Mouse (Mus musculus) hindbrain, embryonic 15.5 days (tissue): Measurements from ENCODE around the gene Xylt1. TPM values are rescaled to one million over a fixed set of nuclear protein-coding genes. Genes with fewer than 3 reads are reported as not detected.

ENCODE experiments used
- ATAC-seq: fragments of 200-750 bp; cut with Nextera tagmentation; 2 replicates; pipeline ENCODE4 v1.8.0; 2017; ENCODE audit warnings: low read depth, moderate number of reproducible peaks, moderate TSS enrichment; ENCODE audit not compliant: low FRiP score
- H3K27ac ChIP-seq: fragments of 300-500 bp; sonication (generic); replicated peaks from 2 replicates; pipeline ENCODE4 v1.5.1; 2015; ENCODE audit warnings: mild to moderate bottlenecking, inconsistent platforms
- H3K27me3 ChIP-seq: fragments of 300-500 bp; sonication (generic); 2 replicates; pipeline ENCODE4 v1.6.1; 2015; ENCODE audit warnings: control low read depth, inconsistent platforms
- H3K36me3 ChIP-seq: fragments of 300-500 bp; sonication (generic); 2 replicates; pipeline ENCODE4 v1.6.1; 2015; ENCODE audit warnings: control low read depth, inconsistent platforms
- H3K4me1 ChIP-seq: fragments of 300-500 bp; sonication (generic); replicated peaks from 2 replicates; pipeline ENCODE4 v1.6.1; 2015; ENCODE audit warnings: control low read depth, inconsistent platforms
- H3K4me2 ChIP-seq: fragments of 300-500 bp; sonication (generic); 2 replicates; pipeline ENCODE4 v1.6.1; 2015; ENCODE audit warnings: moderate library complexity, mild to moderate bottlenecking, inconsistent platforms
- H3K4me3 ChIP-seq: fragments of 300-500 bp; sonication (generic); 2 replicates; pipeline ENCODE4 v1.5.1; 2015; ENCODE audit warnings: mild to moderate bottlenecking, inconsistent platforms
- H3K9ac ChIP-seq: fragments of 300-500 bp; sonication (generic); 2 replicates; pipeline ENCODE4 v1.6.1; 2015; ENCODE audit warnings: inconsistent platforms
- H3K9me3 ChIP-seq: fragments of 300-500 bp; sonication (generic); 2 replicates; pipeline ENCODE4 v1.6.1; 2016; ENCODE audit warnings: control low read depth, inconsistent platforms
- WGBS: fragments of 180-500 bp; shearing (Covaris S2); methylation state at CpG from one replicate; pipeline ENCODE4 v1.1.7; 2015; 5-methylcytosine and 5-hydroxymethylcytosine counted together
- polyA plus RNA-seq: library from polyadenylated mRNA; unstranded; fragments of >200 nt; fragmentation: Nextera tagmentation; extraction: Ambion mirVana; gene quantifications from 2 replicates; pipeline ENCODE4 v1.2.1, GENCODE M21; 2015

Xylt1 gene
- polyA plus RNA-seq, 1 experiment from 2014 or later, result 4.0 TPM

DNA sequence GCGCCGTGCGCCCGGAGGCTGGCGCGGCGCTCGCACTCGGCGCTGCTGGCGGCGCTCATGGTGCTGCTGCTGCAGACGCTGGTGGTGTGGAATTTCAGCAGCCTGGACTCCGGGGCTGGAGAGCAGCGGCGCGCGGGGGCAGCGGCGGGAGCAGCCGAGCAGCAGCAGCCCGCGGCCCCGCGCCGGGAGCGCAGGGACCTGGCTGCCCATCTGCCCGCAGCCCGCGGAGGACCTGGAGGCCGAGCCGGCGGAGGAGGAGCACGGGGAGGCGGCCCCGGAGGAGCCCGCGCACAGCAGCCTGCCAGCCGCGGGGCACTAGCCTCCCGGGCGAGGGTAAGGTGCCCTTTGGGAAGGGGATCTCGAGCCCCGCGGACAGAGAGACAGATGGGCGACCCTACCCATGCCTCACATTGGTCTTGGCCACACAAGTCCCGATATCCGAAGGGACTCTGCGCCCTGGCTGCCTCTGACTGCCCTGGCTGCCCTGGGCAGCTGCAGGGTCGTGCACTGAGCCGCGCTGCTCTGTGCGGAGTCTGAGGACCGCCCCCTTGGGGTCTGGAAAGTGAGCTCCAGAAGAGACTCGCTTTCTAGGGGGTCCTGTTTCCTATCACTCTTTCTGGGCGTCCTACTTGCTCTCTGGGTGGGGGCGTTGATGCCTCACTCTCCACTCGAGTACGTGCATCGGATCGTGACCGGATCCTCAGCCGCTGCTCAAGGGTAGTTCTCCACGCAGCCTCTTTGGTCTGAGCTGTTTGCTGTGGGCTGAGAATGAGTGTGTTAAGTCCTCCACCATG is 606 bp downstream of the Xylt1 start:
- peak overlapping the region; percentile 73 for H3K4me2 ChIP-seq
- peak; percentile 71 for ATAC-seq
- H3K9ac ChIP-seq, result peak overlapping the region; percentile 87
- H3K27ac ChIP-seq, result peak overlapping the region; percentile 84
- WGBS, result under 1% methylated on average over 62 of the region's 64 CpGs
- H3K9me3 ChIP-seq, result no peaks in the 10 kb centered on the region
- no peaks in the 10 kb centered on the region for H3K27me3 ChIP-seq
- no peaks in the 10 kb centered on the region for H3K36me3 ChIP-seq
- peak overlapping the region; percentile 86 for H3K4me3 ChIP-seq
- peaks cover 29% of the 10 kb centered on the region for H3K4me1 ChIP-seq

DNA sequence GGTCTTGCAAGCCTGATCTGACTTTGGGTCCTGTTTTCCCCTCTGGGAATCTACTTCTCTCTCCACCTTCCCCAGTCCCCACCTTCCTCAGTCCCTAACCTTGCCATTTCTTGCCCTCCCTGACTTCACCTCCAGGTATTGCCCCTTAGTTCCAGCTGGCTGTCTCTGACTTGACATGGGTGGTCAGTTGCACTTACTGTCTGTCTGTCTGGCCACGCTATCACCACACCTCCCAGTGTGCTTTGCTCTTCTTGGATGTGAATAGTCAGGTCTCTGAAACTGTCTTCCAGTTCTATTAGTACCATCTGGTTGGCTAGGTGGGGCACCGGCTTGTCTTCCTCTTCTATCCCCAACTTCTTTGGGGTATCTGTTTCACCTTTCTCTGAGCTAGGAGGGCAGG is 1.2 kb downstream of the Xylt1 start:
- peak overlapping the region; percentile 73 for H3K4me2 ChIP-seq
- peak overlapping the region; percentile 87 for H3K9ac ChIP-seq
- H3K4me1 ChIP-seq, result peaks cover 29% of the 10 kb centered on the region
- H3K9me3 ChIP-seq, result no peaks in the 10 kb centered on the region
- no peaks in the 10 kb centered on the region for H3K36me3 ChIP-seq
- ATAC-seq, result no peak
- peak overlapping the region; percentile 86 for H3K4me3 ChIP-seq
- WGBS, result 24% methylated on average over 2 of the region's 2 CpGs
- H3K27me3 ChIP-seq, result no peaks in the 10 kb centered on the region
- H3K27ac ChIP-seq, result peak overlapping the region; percentile 84

- Histone ChIP-seq H3K4me2 (peak overlapping the region; percentile 73), H3K27me3 (no peaks in the 10 kb centered on the region), H3K27ac (no peak overlapping the region), H3K4me1 (peaks cover 29% of the 10 kb centered on the region), H3K9ac (0 out of 2 replicates have a peak overlapping the region, but pooled peaks have one; percentile 87), H3K9me3 (no peaks in the 10 kb centered on the region), H3K4me3 (peak overlapping the region; percentile 86), H3K36me3 (no peaks in the 10 kb centered on the region)
- 69% methylated on average over 7 of the region's 7 CpGs for WGBS
- peak; percentile 51 for ATAC-seq
Observed at GRCm38 (mm10) chr7:117383147-117383940, 2.6 kb downstream of the Xylt1 start.

- H3K4me2 ChIP-seq, result peak overlapping the region; percentile 2; the same call in 1 of the 2 replicates
Observed at GRCm38 (mm10) chr7:117386376-117386775, 5.6 kb downstream of the Xylt1 start.

GRCm38 (mm10) chr7:117388284-117388988 is 7.7 kb downstream of the Xylt1 start:
- H3K9ac ChIP-seq, result no peak overlapping the region
- no peak for ATAC-seq
- no peaks in the 10 kb centered on the region for H3K9me3 ChIP-seq
- H3K27me3 ChIP-seq, result no peaks in the 10 kb centered on the region
- H3K27ac ChIP-seq, result no peak overlapping the region
- peaks cover 9% of the 10 kb centered on the region; the same call in 1 of the 2 replicates for H3K4me1 ChIP-seq
- no peak overlapping the region for H3K4me2 ChIP-seq
- WGBS, result 91% methylated on average over 9 of the region's 9 CpGs
- H3K36me3 ChIP-seq, result no peaks in the 10 kb centered on the region
- H3K4me3 ChIP-seq, result no peak overlapping the region

More at GRCm38 (mm10) chr7:117386376-117386775, 5.6 kb downstream of the Xylt1 start:
- Histone ChIP-seq H3K4me1 (peaks cover 23% of the 10 kb centered on the region), H3K36me3 (no peaks in the 10 kb centered on the region), H3K9ac (no peak overlapping the region), H3K27me3 (no peaks in the 10 kb centered on the region), H3K27ac (no peak overlapping the region), H3K9me3 (no peaks in the 10 kb centered on the region), H3K4me3 (no peak overlapping the region)
- ATAC-seq, result no peak
- 86% methylated on average over 4 of the region's 4 CpGs for WGBS

DNA sequence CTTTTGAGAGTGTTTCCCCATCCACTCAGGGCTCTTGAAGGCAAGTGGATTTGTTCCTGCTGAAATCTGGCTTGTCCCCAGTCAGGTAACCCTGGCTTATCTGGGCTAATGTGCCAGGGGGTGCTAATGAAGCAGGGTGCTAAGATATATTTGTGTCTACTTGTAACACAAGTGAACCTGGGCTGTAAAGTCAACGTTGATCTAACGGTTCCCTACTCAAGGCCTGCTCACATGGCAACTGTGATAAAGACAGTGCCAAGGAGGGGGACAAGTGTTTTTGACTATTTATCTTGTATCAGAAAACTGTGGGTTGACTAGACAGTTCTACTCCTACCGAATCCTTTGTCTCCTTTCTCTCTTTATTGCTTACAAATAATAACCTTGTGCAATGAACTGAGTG is 8.3 kb downstream of the Xylt1 start:
- Histone ChIP-seq H3K9ac (no peak overlapping the region), H3K27me3 (no peaks in the 10 kb centered on the region), H3K4me1 (peaks cover 7% of the 10 kb centered on the region; the same call in 1 of the 2 replicates), H3K9me3 (no peaks in the 10 kb centered on the region), H3K4me2 (no peak overlapping the region), H3K36me3 (no peaks in the 10 kb centered on the region), H3K4me3 (no peak overlapping the region), H3K27ac (no peak overlapping the region)
- 89% methylated on average over 3 of the region's 3 CpGs for WGBS
- no peak for ATAC-seq

DNA sequence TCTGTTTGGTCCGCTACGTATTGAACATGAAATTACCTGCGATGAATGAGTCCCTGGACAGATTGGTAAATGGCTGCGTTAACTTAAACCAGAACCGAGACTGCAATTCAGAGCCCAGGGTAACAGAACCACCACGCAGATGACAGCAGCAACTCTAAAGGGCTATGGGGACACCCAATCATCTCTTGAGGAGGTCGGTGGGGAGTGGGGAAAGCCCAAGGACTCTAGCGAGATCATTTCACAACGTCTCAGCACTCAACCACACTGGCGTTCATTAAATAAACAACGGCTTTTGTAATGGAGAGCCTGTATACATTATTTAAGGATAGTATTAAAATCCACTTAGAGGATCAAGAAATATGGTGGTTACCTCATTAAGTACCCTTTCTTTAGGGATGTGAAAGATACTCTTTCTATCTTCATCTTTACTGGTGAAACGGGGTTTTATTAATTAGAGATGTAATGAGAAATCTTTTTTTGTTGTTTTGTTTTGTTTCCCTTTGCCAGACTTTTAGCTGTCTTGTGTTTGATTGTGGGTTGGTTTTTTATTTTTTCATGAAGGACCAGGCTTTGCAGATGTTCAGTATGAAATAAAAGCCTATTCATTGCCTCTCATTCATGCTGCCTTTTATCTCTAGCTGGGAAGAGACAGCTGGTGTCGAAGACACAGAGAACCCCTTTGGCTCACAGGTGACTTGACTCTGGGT is 12.2 kb downstream of the Xylt1 start:
- Histone ChIP-seq H3K9me3 (no peaks in the 10 kb centered on the region), H3K9ac (no peak overlapping the region), H3K4me1 (peaks cover 20% of the 10 kb centered on the region), H3K4me2 (no peak overlapping the region), H3K36me3 (no peaks in the 10 kb centered on the region), H3K27me3 (no peaks in the 10 kb centered on the region), H3K4me3 (no peak overlapping the region), H3K27ac (no peak overlapping the region)
- 68% methylated on average over 13 of the region's 13 CpGs for WGBS
- no peak for ATAC-seq

DNA sequence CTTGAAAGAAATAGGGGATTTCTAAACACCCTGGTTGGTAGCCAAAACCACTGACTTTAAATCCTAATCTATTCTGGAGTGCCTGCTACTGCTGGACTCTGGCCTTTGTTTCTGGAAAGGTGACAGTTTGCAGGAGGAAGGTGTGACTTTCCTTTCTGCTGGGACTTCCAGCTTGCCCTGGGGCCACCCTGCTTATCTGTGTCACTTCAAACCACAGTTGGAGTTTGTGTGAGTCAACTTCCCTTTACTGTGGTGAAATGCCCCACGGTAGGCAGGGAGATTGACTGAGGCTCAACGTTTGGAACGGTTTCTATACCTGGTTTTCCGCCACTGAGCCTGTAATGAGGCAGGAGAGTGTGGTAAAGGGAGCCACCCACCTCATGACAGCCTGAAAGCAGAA is 13.2 kb downstream of the Xylt1 start:
- H3K27ac ChIP-seq, result no peak overlapping the region
- WGBS, result 90% methylated on average over 4 of the region's 4 CpGs

DNA sequence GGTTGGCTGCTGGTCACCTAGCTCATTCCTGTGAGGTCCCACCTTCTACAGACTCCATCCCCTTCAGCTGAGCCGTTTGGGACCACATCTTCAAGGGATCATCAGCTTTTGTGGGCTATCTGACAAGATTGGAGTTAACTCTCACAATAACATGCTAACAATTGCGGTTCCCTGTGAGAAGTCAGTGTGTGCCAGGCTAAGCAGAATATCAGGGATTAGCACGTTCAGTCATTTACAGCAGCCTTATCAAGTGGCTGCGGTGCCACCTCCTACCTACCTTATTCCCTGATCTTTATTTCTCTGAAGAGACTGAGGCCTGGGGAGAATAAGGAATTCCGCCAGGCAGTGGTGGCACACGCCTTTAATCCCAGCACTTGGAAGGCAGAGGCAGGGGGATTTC is 13.6 kb downstream of the Xylt1 start:
- H3K9me3 ChIP-seq, result no peaks in the 10 kb centered on the region
- no peak for ATAC-seq
- 91% methylated on average over 6 of the region's 6 CpGs for WGBS
- H3K9ac ChIP-seq, result no peak overlapping the region
- no peaks in the 10 kb centered on the region for H3K36me3 ChIP-seq
- no peak overlapping the region for H3K4me3 ChIP-seq
- H3K4me1 ChIP-seq, result peaks cover 20% of the 10 kb centered on the region
- no peaks in the 10 kb centered on the region for H3K27me3 ChIP-seq
- no peak overlapping the region for H3K4me2 ChIP-seq
- H3K27ac ChIP-seq, result no peak overlapping the region

More for the DNA sequence above, 13.2 kb downstream of the Xylt1 start:
- Histone ChIP-seq H3K9me3 (no peaks in the 10 kb centered on the region), H3K27me3 (no peaks in the 10 kb centered on the region), H3K36me3 (no peaks in the 10 kb centered on the region), H3K4me3 (no peak overlapping the region), H3K9ac (no peak overlapping the region), H3K4me1 (peaks cover 20% of the 10 kb centered on the region), H3K4me2 (no peak overlapping the region)
- ATAC-seq, result no peak

DNA sequence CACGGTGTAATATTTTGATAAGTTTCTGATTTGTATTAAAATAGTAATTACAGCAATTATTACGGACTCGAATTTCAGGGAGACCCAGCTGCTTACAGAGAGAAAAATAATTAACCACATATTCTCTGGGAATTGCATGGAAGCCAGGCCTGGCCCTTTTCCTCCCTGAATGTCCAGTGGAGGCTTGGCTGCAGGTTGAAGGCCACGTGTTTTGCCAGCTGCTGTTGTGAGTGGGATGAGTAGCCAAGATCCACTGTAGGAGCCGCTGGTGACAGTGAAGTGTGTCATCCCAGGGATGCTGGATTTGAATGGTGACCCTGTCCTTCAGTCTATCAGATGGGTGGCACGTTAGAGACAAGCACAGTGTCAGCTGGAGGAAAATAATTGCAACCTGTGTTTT is 14.7 kb downstream of the Xylt1 start:
- H3K9me3 ChIP-seq, result no peaks in the 10 kb centered on the region
- H3K4me3 ChIP-seq, result no peak overlapping the region
- peaks cover 20% of the 10 kb centered on the region for H3K4me1 ChIP-seq
- ATAC-seq, result no peak
- no peak overlapping the region for H3K27ac ChIP-seq
- 65% methylated on average over 6 of the region's 6 CpGs for WGBS
- no peaks in the 10 kb centered on the region for H3K36me3 ChIP-seq
- H3K9ac ChIP-seq, result no peak overlapping the region
- H3K4me2 ChIP-seq, result no peak overlapping the region
- no peaks in the 10 kb centered on the region for H3K27me3 ChIP-seq

GRCm38 (mm10) chr7:117397877-117398276 is 17.1 kb downstream of the Xylt1 start:
- H3K4me3 ChIP-seq, result no peak overlapping the region
- ATAC-seq, result no peak
- no peak overlapping the region for H3K9ac ChIP-seq
- H3K4me2 ChIP-seq, result no peak overlapping the region
- 90% methylated on average over 6 of the region's 6 CpGs for WGBS
- no peaks in the 10 kb centered on the region for H3K27me3 ChIP-seq
- H3K9me3 ChIP-seq, result no peaks in the 10 kb centered on the region
- no peak overlapping the region for H3K27ac ChIP-seq
- H3K4me1 ChIP-seq, result peaks cover 20% of the 10 kb centered on the region
- H3K36me3 ChIP-seq, result no peaks in the 10 kb centered on the region
